Mouse (Mus musculus) monocyte, adult 5-6 weeks (primary cell): ENCODE results near the gene Scp2d1. TPM values are rescaled to one million over a fixed set of nuclear protein-coding genes. Genes with fewer than 3 reads are reported as not detected.

ENCODE experiments used
- total RNA-seq: library from RNA; stranded (forward); fragments of 200-1000, 200-491, 200-594 nt; gene quantifications from 3 replicates; pipeline ENCODE4 v1.2.3, GENCODE M21; 2017

Scp2d1 gene
- total RNA-seq, 1 experiment from 2014 or later = not detected

Other genes starting within 250 kb of the Scp2d1 start
- gene Smim26, start 229.6 kb upstream of the Scp2d1 start, total RNA-seq = 7.1 to 23.6 TPM (median 18.8 TPM) in 3 replicates
- 10.0 to 14.8 TPM (median 13.5 TPM) in 3 replicates for gene Dtd1, start 223.8 kb upstream of the Scp2d1 start, total RNA-seq